Mouse (Mus musculus): ENCODE measurements at regions not wholly inside any gene's neighbourhood (a gene's known extent, or its start where the extent isn't known, plus 50 kb on each side); places are given as distances from the start of the nearest gene placed in this dataset.

GRCm38 (mm10) chr1:184579475-184579874 lies 152.9 kb downstream of the Hlx start:
- Histone ChIP-seq H3K27me3 (ENCODE audit: control insufficient read depth, insufficient read depth, insufficient read length) (no peaks in the 10 kb centered on the region), H3ac (ENCODE audit: control insufficient read depth, insufficient read length, low read depth) (no peak overlapping the region), H3K79me3 (ENCODE audit: low read depth) (no peaks in the 10 kb centered on the region), H3K79me2 (ENCODE audit: control insufficient read depth, insufficient read depth) (no peaks in the 10 kb centered on the region), H3K36me3 (ENCODE audit: control insufficient read depth, insufficient read depth) (no peaks in the 10 kb centered on the region), H3K4me3 (ENCODE audit: insufficient read depth, poor library complexity, severe bottlenecking) (no peak overlapping the region)
- TF ChIP-seq CEBPB (IDR thresholded peaks at IDR 0.05; ENCODE audit: low read depth) (no peak), MYOD1 (IDR thresholded peaks at IDR 0.05; ENCODE audit: control insufficient read depth, insufficient read length, low read depth) (no peak), MAX (IDR thresholded peaks at IDR 0.05) (no peak), MYOG (IDR thresholded peaks at IDR 0.05; ENCODE audit: control insufficient read depth, extremely low read depth, insufficient read length) (no peak), USF1 (IDR thresholded peaks at IDR 0.05; ENCODE audit: low read depth) (no peak), FOSL1 (IDR thresholded peaks at IDR 0.05; ENCODE audit: insufficient read depth, low read length, poor library complexity, severe bottlenecking) (no peak), CTCF (IDR thresholded peaks at IDR 0.05; ENCODE audit: control insufficient read depth, insufficient read depth, insufficient read length) (no peak)

GRCm38 (mm10) chr1:184576527-184576926 lies 155.9 kb downstream of the Hlx start:
- Histone ChIP-seq H3K4me3 (ENCODE audit: insufficient read depth, poor library complexity, severe bottlenecking) (no peak overlapping the region), H3K79me2 (ENCODE audit: control insufficient read depth, insufficient read depth) (no peaks in the 10 kb centered on the region), H3K79me3 (ENCODE audit: low read depth) (no peaks in the 10 kb centered on the region), H3K36me3 (ENCODE audit: control insufficient read depth, insufficient read depth) (no peaks in the 10 kb centered on the region), H3ac (ENCODE audit: control insufficient read depth, insufficient read length, low read depth) (no peak overlapping the region), H3K27me3 (ENCODE audit: control insufficient read depth, insufficient read depth, insufficient read length) (no peaks in the 10 kb centered on the region)
- TF ChIP-seq MYOD1 (IDR thresholded peaks at IDR 0.05; ENCODE audit: control insufficient read depth, insufficient read length, low read depth) = peak; percentile 100
- peak; percentile 22 for TF ChIP-seq FOSL1 (IDR thresholded peaks at IDR 0.05; ENCODE audit: insufficient read depth, low read length, poor library complexity, severe bottlenecking)
- TF ChIP-seq MAX (IDR thresholded peaks at IDR 0.05) = no peak

GRCm38 (mm10) chr1:184573325-184573724 lies 159.1 kb downstream of the Hlx start:
- no peaks in the 10 kb centered on the region for H3K36me3 ChIP-seq (ENCODE audit: control insufficient read depth, insufficient read depth)
- H3K79me2 ChIP-seq (ENCODE audit: control insufficient read depth, insufficient read depth) = no peaks in the 10 kb centered on the region
- TF ChIP-seq CEBPB (IDR thresholded peaks at IDR 0.05; ENCODE audit: low read depth) = no peak
- TF ChIP-seq MYOG (IDR thresholded peaks at IDR 0.05; ENCODE audit: control insufficient read depth, extremely low read depth, insufficient read length) = no peak
- no peak for TF ChIP-seq MAX (IDR thresholded peaks at IDR 0.05)
- TF ChIP-seq MYOD1 (IDR thresholded peaks at IDR 0.05; ENCODE audit: control insufficient read depth, insufficient read length, low read depth) = no peak
- TF ChIP-seq USF1 (IDR thresholded peaks at IDR 0.05; ENCODE audit: low read depth) = no peak
- H3K27me3 ChIP-seq (ENCODE audit: control insufficient read depth, insufficient read depth, insufficient read length) = no peaks in the 10 kb centered on the region
- H3K79me3 ChIP-seq (ENCODE audit: low read depth) = no peaks in the 10 kb centered on the region
- no peak overlapping the region for H3ac ChIP-seq (ENCODE audit: control insufficient read depth, insufficient read length, low read depth)
- no peak overlapping the region for H3K4me3 ChIP-seq (ENCODE audit: insufficient read depth, poor library complexity, severe bottlenecking)

GRCm38 (mm10) chr1:184570681-184571080 lies 161.7 kb downstream of the Hlx start:
- TF ChIP-seq MYOG (IDR thresholded peaks at IDR 0.05; ENCODE audit: control insufficient read depth, extremely low read depth, insufficient read length) (no peak), FOSL1 (IDR thresholded peaks at IDR 0.05; ENCODE audit: insufficient read depth, low read length, poor library complexity, severe bottlenecking) (no peak), USF1 (IDR thresholded peaks at IDR 0.05; ENCODE audit: low read depth) (no peak), CTCF (IDR thresholded peaks at IDR 0.05; ENCODE audit: control insufficient read depth, insufficient read depth, insufficient read length) (no peak), CEBPB (IDR thresholded peaks at IDR 0.05; ENCODE audit: low read depth) (no peak), MYOD1 (IDR thresholded peaks at IDR 0.05; ENCODE audit: control insufficient read depth, insufficient read length, low read depth) (no peak), MAX (IDR thresholded peaks at IDR 0.05) (no peak)

GRCm38 (mm10) chr1:184562926-184563325 lies 169.5 kb downstream of the Hlx start:
- Histone ChIP-seq H3ac (ENCODE audit: control insufficient read depth, insufficient read length, low read depth) (no peak overlapping the region), H3K79me3 (ENCODE audit: low read depth) (no peaks in the 10 kb centered on the region), H3K36me3 (ENCODE audit: control insufficient read depth, insufficient read depth) (no peaks in the 10 kb centered on the region), H3K27me3 (ENCODE audit: control insufficient read depth, insufficient read depth, insufficient read length) (no peaks in the 10 kb centered on the region), H3K79me2 (ENCODE audit: control insufficient read depth, insufficient read depth) (no peaks in the 10 kb centered on the region), H3K4me3 (ENCODE audit: insufficient read depth, poor library complexity, severe bottlenecking) (no peak overlapping the region)
- TF ChIP-seq USF1 (IDR thresholded peaks at IDR 0.05; ENCODE audit: low read depth) = no peak
- TF ChIP-seq FOSL1 (IDR thresholded peaks at IDR 0.05; ENCODE audit: insufficient read depth, low read length, poor library complexity, severe bottlenecking) = no peak
- TF ChIP-seq MAX (IDR thresholded peaks at IDR 0.05) = no peak
- TF ChIP-seq CEBPB (IDR thresholded peaks at IDR 0.05; ENCODE audit: low read depth) = no peak
- no peak for TF ChIP-seq MYOG (IDR thresholded peaks at IDR 0.05; ENCODE audit: control insufficient read depth, extremely low read depth, insufficient read length)
- TF ChIP-seq MYOD1 (IDR thresholded peaks at IDR 0.05; ENCODE audit: control insufficient read depth, insufficient read length, low read depth) = no peak
- TF ChIP-seq CTCF (IDR thresholded peaks at IDR 0.05; ENCODE audit: control insufficient read depth, insufficient read depth, insufficient read length) = no peak

More at GRCm38 (mm10) chr1:184570681-184571080, 161.7 kb downstream of the Hlx start:
- H3K4me3 ChIP-seq (ENCODE audit: insufficient read depth, poor library complexity, severe bottlenecking) = no peak overlapping the region
- H3K36me3 ChIP-seq (ENCODE audit: control insufficient read depth, insufficient read depth) = no peaks in the 10 kb centered on the region
- no peaks in the 10 kb centered on the region for H3K79me2 ChIP-seq (ENCODE audit: control insufficient read depth, insufficient read depth)
- H3K79me3 ChIP-seq (ENCODE audit: low read depth) = no peaks in the 10 kb centered on the region
- H3K27me3 ChIP-seq (ENCODE audit: control insufficient read depth, insufficient read depth, insufficient read length) = no peaks in the 10 kb centered on the region
- no peak overlapping the region for H3ac ChIP-seq (ENCODE audit: control insufficient read depth, insufficient read length, low read depth)

GRCm38 (mm10) chr1:184562239-184562638 lies 170.2 kb downstream of the Hlx start:
- Histone ChIP-seq H3K79me3 (ENCODE audit: low read depth) (no peaks in the 10 kb centered on the region), H3K36me3 (ENCODE audit: control insufficient read depth, insufficient read depth) (no peaks in the 10 kb centered on the region), H3K79me2 (ENCODE audit: control insufficient read depth, insufficient read depth) (no peaks in the 10 kb centered on the region), H3K27me3 (ENCODE audit: control insufficient read depth, insufficient read depth, insufficient read length) (no peaks in the 10 kb centered on the region), H3ac (ENCODE audit: control insufficient read depth, insufficient read length, low read depth) (no peak overlapping the region), H3K4me3 (ENCODE audit: insufficient read depth, poor library complexity, severe bottlenecking) (no peak overlapping the region)
- TF ChIP-seq CEBPB (IDR thresholded peaks at IDR 0.05; ENCODE audit: low read depth) (no peak), MYOD1 (IDR thresholded peaks at IDR 0.05; ENCODE audit: control insufficient read depth, insufficient read length, low read depth) (no peak), MYOG (IDR thresholded peaks at IDR 0.05; ENCODE audit: control insufficient read depth, extremely low read depth, insufficient read length) (no peak), FOSL1 (IDR thresholded peaks at IDR 0.05; ENCODE audit: insufficient read depth, low read length, poor library complexity, severe bottlenecking) (no peak), USF1 (IDR thresholded peaks at IDR 0.05; ENCODE audit: low read depth) (no peak), CTCF (IDR thresholded peaks at IDR 0.05; ENCODE audit: control insufficient read depth, insufficient read depth, insufficient read length) (no peak)

Measured in C2C12 (cell line).